ENCODE assay signal across 8 mouse cellular contexts in genomic region chr2:167930975-167931374, GRCm38 (mm10). TPM values are rescaled to one million over a fixed set of nuclear protein-coding genes. Genes with fewer than 3 reads are reported as not detected.
A peak's percentile ranks its signal among the peaks of the same experiment; 100 is the strongest.
DNase-seq lines count a peak whose midpoint lies in the region; ATAC-seq and TF ChIP-seq lines count a peak whose summit lies in the region.
"Had no signal": no experiment of that assay in that cellular context is flagged by ENCODE, and none has a peak within 500 bp of the region (broad histone marks: within the 10 kb centered on the region; RNA-seq: fewer than 3 reads in every experiment).

No protein-coding gene starts in this region.

- no peak for TF ChIP-seq EP300 in liver, postnatal 0 days (IDR thresholded peaks at IDR 0.05; ENCODE audit: low read depth)

- TF ChIP-seq CTCF in liver, postnatal 0 days (IDR thresholded peaks at IDR 0.05; ENCODE audit: low read depth) = no peak

- no peaks in the 10 kb centered on the region for H3K27me3 ChIP-seq in liver, embryonic 12.5 days (replicated peaks)
- no peaks in the 10 kb centered on the region for H3K27me3 ChIP-seq in liver, postnatal 0 days (ENCODE audit: insufficient read depth, low read length)
- H3K27me3 ChIP-seq in embryonic facial prominence, embryonic 13.5 days = no peaks in the 10 kb centered on the region
- H3K27me3 ChIP-seq in hindbrain, embryonic 13.5 days = no peaks in the 10 kb centered on the region
- H3K27me3 ChIP-seq in midbrain, embryonic 15.5 days (replicated peaks) = no peaks in the 10 kb centered on the region

- WGBS in liver, embryonic 12.5 days (ENCODE audit: insufficient replicate concordance) = 95% methylated on average over 3 of the region's 3 CpGs
- WGBS in liver, postnatal 0 days (ENCODE audit: insufficient replicate concordance) = 92% methylated on average over 3 of the region's 3 CpGs
- WGBS in embryonic facial prominence, embryonic 13.5 days = 82% methylated on average over 3 of the region's 3 CpGs
- WGBS in hindbrain, embryonic 13.5 days = 95% methylated on average over 3 of the region's 3 CpGs
- 90% methylated on average over 3 of the region's 3 CpGs for WGBS in midbrain, embryonic 15.5 days

- H3K9me3 ChIP-seq in liver, embryonic 12.5 days (replicated peaks) = no peaks in the 10 kb centered on the region
- no peaks in the 10 kb centered on the region for H3K9me3 ChIP-seq in liver, postnatal 0 days (ENCODE audit: low read length)
- H3K9me3 ChIP-seq in embryonic facial prominence, embryonic 13.5 days = no peaks in the 10 kb centered on the region
- H3K9me3 ChIP-seq in hindbrain, embryonic 13.5 days = no peaks in the 10 kb centered on the region
- H3K9me3 ChIP-seq in midbrain, embryonic 15.5 days = no peaks in the 10 kb centered on the region

- DNase-seq in liver, postnatal 0 days = no peak
- no peak for DNase-seq in adrenal gland, adult 2 months
- no peak for DNase-seq in gastrocnemius, adult 8-10 months (ENCODE audit: low spot score in 2 of 2)
- DNase-seq: cerebellum, adult 9-11 months had no signal

- no peak overlapping the region for H3K27ac ChIP-seq in liver, embryonic 12.5 days
- H3K27ac ChIP-seq in liver, postnatal 0 days (ENCODE audit: low read depth) = no peak overlapping the region; the same call in 1 of the 2 replicates
- peak overlapping the region; percentile 58; the same call in 1 of the 2 replicates for H3K27ac ChIP-seq in embryonic facial prominence, embryonic 13.5 days
- H3K27ac ChIP-seq in hindbrain, embryonic 13.5 days = no peak overlapping the region
- H3K27ac ChIP-seq in midbrain, embryonic 15.5 days = no peak overlapping the region

- peaks cover 60% of the 10 kb centered on the region for H3K4me1 ChIP-seq in liver, embryonic 12.5 days
- peaks cover 26% of the 10 kb centered on the region for H3K4me1 ChIP-seq in liver, postnatal 0 days (ENCODE audit: insufficient read depth)
- peaks cover 34% of the 10 kb centered on the region for H3K4me1 ChIP-seq in embryonic facial prominence, embryonic 13.5 days
- peaks cover 36% of the 10 kb centered on the region for H3K4me1 ChIP-seq in hindbrain, embryonic 13.5 days (replicated peaks)
- H3K4me1 ChIP-seq in midbrain, embryonic 15.5 days = peaks cover 30% of the 10 kb centered on the region

- peak overlapping the region; percentile 91; the same call in 1 of the 2 replicates for H3K4me3 ChIP-seq in liver, embryonic 12.5 days
- H3K4me3 ChIP-seq in liver, postnatal 0 days (ENCODE audit: low read depth, low read length) = no peak overlapping the region
- H3K4me3 ChIP-seq in embryonic facial prominence, embryonic 13.5 days = peak overlapping the region; percentile 91; the same call in 1 of the 2 replicates
- H3K4me3 ChIP-seq in hindbrain, embryonic 13.5 days = 0 out of 2 replicates have a peak overlapping the region, but pooled peaks have one; percentile 94
- peak overlapping the region; percentile 83; the same call in 1 of the 2 replicates for H3K4me3 ChIP-seq in midbrain, embryonic 15.5 days

- H3K9ac ChIP-seq in liver, embryonic 12.5 days = no peak overlapping the region
- no peak overlapping the region for H3K9ac ChIP-seq in liver, postnatal 0 days (replicated peaks)
- H3K9ac ChIP-seq in embryonic facial prominence, embryonic 13.5 days = peak overlapping the region; percentile 92; the same call in 1 of the 2 replicates
- no peak overlapping the region for H3K9ac ChIP-seq in hindbrain, embryonic 13.5 days
- H3K9ac ChIP-seq in midbrain, embryonic 15.5 days = no peak overlapping the region

- H3K36me3 ChIP-seq in liver, embryonic 12.5 days = 0 out of 2 replicates have a peak, but pooled peaks cover under 1% of the 10 kb centered on the region
- H3K36me3 ChIP-seq in liver, postnatal 0 days (replicated peaks; ENCODE audit: insufficient read depth, low read length) = peaks cover 6% of the 10 kb centered on the region; the same call in 1 of the 2 replicates
- H3K36me3 ChIP-seq in embryonic facial prominence, embryonic 13.5 days = no peaks in the 10 kb centered on the region
- no peaks in the 10 kb centered on the region for H3K36me3 ChIP-seq in hindbrain, embryonic 13.5 days
- no peaks in the 10 kb centered on the region for H3K36me3 ChIP-seq in midbrain, embryonic 15.5 days (replicated peaks)

- peak overlapping the region; percentile 94; the same call in 1 of the 2 replicates for H3K4me2 ChIP-seq in liver, embryonic 12.5 days
- no peak overlapping the region for H3K4me2 ChIP-seq in liver, postnatal 0 days (ENCODE audit: low read depth, low read length)
- H3K4me2 ChIP-seq in embryonic facial prominence, embryonic 13.5 days = peak overlapping the region; percentile 92
- peak overlapping the region; percentile 78; the same call in 1 of the 2 replicates for H3K4me2 ChIP-seq in hindbrain, embryonic 13.5 days
- peak overlapping the region; percentile 49; the same call in 1 of the 2 replicates for H3K4me2 ChIP-seq in midbrain, embryonic 15.5 days

- no peak for ATAC-seq in liver, embryonic 12.5 days
- no peak for ATAC-seq in liver, postnatal 0 days
- ATAC-seq in embryonic facial prominence, embryonic 13.5 days (ENCODE audit: insufficient number of reproducible peaks, insufficient read depth, low FRiP score, low TSS enrichment, low read depth) = no peak
- no peak for ATAC-seq in hindbrain, embryonic 13.5 days (ENCODE audit: low FRiP score)
- ATAC-seq in midbrain, embryonic 15.5 days (replicated peaks) = no peak

RNA-seq across cellular contexts. Expression of gene Ptpn1, which starts 0.9 kb away (rescaled TPM):
- polyA plus RNA-seq in liver, embryonic 12.5 days (2016; fragmentation: Nextera tagmentation; extraction: Ambion mirVana) = 38.4 and 39.2 TPM in 2 replicates
- polyA plus RNA-seq in liver, postnatal 0 days (2015; fragmentation: Nextera tagmentation; extraction: Ambion mirVana) = 31.4 and 32.4 TPM in 2 replicates
- 54.1 and 66.3 TPM in 2 replicates for polyA plus RNA-seq in embryonic facial prominence, embryonic 13.5 days (2015; fragmentation: Nextera tagmentation; extraction: Ambion mirVana)
- polyA plus RNA-seq in hindbrain, embryonic 13.5 days (2015; fragmentation: Nextera tagmentation; extraction: Ambion mirVana) = 96.3 and 98.0 TPM in 2 replicates
- polyA plus RNA-seq in midbrain, embryonic 15.5 days (2015; fragmentation: Nextera tagmentation; extraction: Ambion mirVana) = 73.6 and 74.5 TPM in 2 replicates
- total RNA-seq in adrenal gland, adult 2 months (2021) = 10 to 100 TPM; 55.1 to 71.3 TPM
- 52.3 and 57.9 TPM in 2 replicates for polyA plus RNA-seq in adrenal gland, adult 2 months (2012; rRNA removed)
- 10 to 100 TPM; 10.6 to 16.5 (median 14.9) TPM for total RNA-seq in gastrocnemius, adult 8-10 months (2022)
